ENCODE assay signal across 8 mouse cellular contexts in genomic region chr2:118972687-118973376, GRCm38 (mm10). TPM values are rescaled to one million over a fixed set of nuclear protein-coding genes. Genes with fewer than 3 reads are reported as not detected.
DNase-seq lines count a peak whose midpoint lies in the region; ATAC-seq and TF ChIP-seq lines count a peak whose summit lies in the region.

No protein-coding gene starts in this region.

- H3K4me3 ChIP-seq in G1E (ENCODE audit: low read depth, low read length) = peak overlapping the region; percentile 74
- H3K4me3 ChIP-seq in forebrain, embryonic 15.5 days = peak overlapping the region; percentile 43
- peak overlapping the region; percentile 26 for H3K4me3 ChIP-seq in neural tube, embryonic 14.5 days (ENCODE audit: low read depth, low read length)
- H3K4me3 ChIP-seq in testis, adult 2 months (ENCODE audit: control insufficient read depth, low read depth, low read length) = peak overlapping the region; percentile 66

- peaks cover 58% of the 10 kb centered on the region for H3K4me1 ChIP-seq in G1E (ENCODE audit: insufficient read depth, low read depth, low read length)
- peaks cover 18% of the 10 kb centered on the region for H3K4me1 ChIP-seq in forebrain, embryonic 15.5 days
- 0 out of 2 replicates have a peak, but pooled peaks cover 4% of the 10 kb centered on the region for H3K4me1 ChIP-seq in neural tube, embryonic 14.5 days (ENCODE audit: control insufficient read depth, insufficient read depth, low read length)
- H3K4me1 ChIP-seq in testis, adult 2 months (ENCODE audit: control insufficient read depth, insufficient read depth, low read length) = peaks cover 14% of the 10 kb centered on the region

- no peaks in the 10 kb centered on the region for H3K36me3 ChIP-seq in G1E (replicated peaks)
- no peaks in the 10 kb centered on the region for H3K36me3 ChIP-seq in forebrain, embryonic 15.5 days
- no peaks in the 10 kb centered on the region for H3K36me3 ChIP-seq in neural tube, embryonic 14.5 days (ENCODE audit: control insufficient read depth, insufficient read depth, low read length)
- no peaks in the 10 kb centered on the region for H3K36me3 ChIP-seq in testis, adult 2 months (ENCODE audit: control insufficient read depth, insufficient read depth, low read length)

- peak overlapping the region; percentile 91 for H3K4me2 ChIP-seq in forebrain, embryonic 15.5 days (replicated peaks)
- peak overlapping the region; percentile 67 for H3K4me2 ChIP-seq in neural tube, embryonic 14.5 days (ENCODE audit: low read depth, low read length)

- DNase-seq in G1E (ENCODE audit: low spot score) = peak; percentile 77
- DNase-seq in cerebellum, adult 11-12 months = peak; percentile 80
- DNase-seq in heart, postnatal 25 days (ENCODE audit: low spot score) = peak; percentile 73
- DNase-seq in layer of hippocampus, adult 18-20 months (ENCODE audit: low spot score in 2 of 2) = peak; percentile 76 to 90
- peak; percentile 82 to 83 for DNase-seq in lung, adult 18-20 months

- H3K27ac ChIP-seq in forebrain, embryonic 15.5 days (replicated peaks) = no peak overlapping the region
- H3K27ac ChIP-seq in neural tube, embryonic 14.5 days (ENCODE audit: low read depth, low read length) = no peak overlapping the region
- H3K27ac ChIP-seq in testis, adult 2 months (ENCODE audit: control insufficient read depth, insufficient read depth, low read depth, low read length) = no peak overlapping the region

- H3K9ac ChIP-seq in forebrain, embryonic 15.5 days (replicated peaks) = peak overlapping the region; percentile 55
- peak overlapping the region; percentile 46; the same call in 1 of the 2 replicates for H3K9ac ChIP-seq in neural tube, embryonic 14.5 days (replicated peaks; ENCODE audit: low read depth, low read length)

- intact Hi-C loops in heart, postnatal 25 days (cut with DNase I) = loop anchor here (2.0 to 10.0 kb wide), 3 partner anchors 70 to 338 kb away; no protein-coding TSS in a partner anchor

- no peak for TF ChIP-seq POLR2A in testis, adult 2 months (IDR thresholded peaks at IDR 0.05; ENCODE audit: control insufficient read depth, low read depth, low read length)

- WGBS in forebrain, embryonic 15.5 days = 1% methylated on average over 33 of the region's 33 CpGs
- WGBS in neural tube, embryonic 14.5 days = 2% methylated on average over 33 of the region's 33 CpGs

- peak; percentile 62 for TF ChIP-seq CTCF in G1E (IDR thresholded peaks at IDR 0.05; ENCODE audit: low read depth, low read length)
- peak; percentile 88 for TF ChIP-seq CTCF in testis, adult 2 months (IDR thresholded peaks at IDR 0.05; ENCODE audit: control insufficient read depth, insufficient read depth, insufficient replicate concordance, low read depth, low read length)

- H3K9me3 ChIP-seq in G1E (replicated peaks) = no peaks in the 10 kb centered on the region
- no peaks in the 10 kb centered on the region for H3K9me3 ChIP-seq in forebrain, embryonic 15.5 days
- no peaks in the 10 kb centered on the region for H3K9me3 ChIP-seq in neural tube, embryonic 14.5 days (ENCODE audit: control insufficient read depth, low read length)

- peak; percentile 71 for ATAC-seq in G1E (ENCODE audit: extremely low read depth, insufficient number of reproducible peaks, low FRiP score, poor library complexity, severe bottlenecking)
- peak; percentile 76 for ATAC-seq in forebrain, embryonic 15.5 days (replicated peaks)
- peak; percentile 75; the same call in 1 of the 2 replicates for ATAC-seq in neural tube, embryonic 14.5 days (ENCODE audit: low read depth)

- no peaks in the 10 kb centered on the region for H3K27me3 ChIP-seq in G1E (ENCODE audit: insufficient read depth, low read length)
- H3K27me3 ChIP-seq in forebrain, embryonic 15.5 days = peaks cover 33% of the 10 kb centered on the region
- peaks cover 12% of the 10 kb centered on the region for H3K27me3 ChIP-seq in neural tube, embryonic 14.5 days (ENCODE audit: control insufficient read depth, insufficient read depth, low read length)
- no peaks in the 10 kb centered on the region for H3K27me3 ChIP-seq in testis, adult 2 months (ENCODE audit: control insufficient read depth, insufficient read depth, low read length)

RNA-seq across cellular contexts. Expression of gene Chst14, which starts 46.5 kb away (rescaled TPM):
- 2.5 and 4.3 TPM in 2 replicates for total RNA-seq in G1E (2014; fragmentation: Nextera tagmentation)
- total RNA-seq in G1E (2017) = 1.2 and 1.3 TPM in 2 replicates
- polyA plus RNA-seq in G1E (2012) = 4.9 and 7.0 TPM in 2 replicates
- polyA plus RNA-seq in forebrain, embryonic 15.5 days (2015; fragmentation: Nextera tagmentation; extraction: Ambion mirVana) = 6.0 and 6.6 TPM in 2 replicates
- 1 to 10 TPM; 9.3 to 9.8 TPM for total RNA-seq in heart, postnatal 25 days (2021)
- 1 to 10 TPM; 3.2 to 3.3 TPM for total RNA-seq in layer of hippocampus, adult 18-20 months (2021)
- polyA plus RNA-seq in neural tube, embryonic 14.5 days (2014; fragmentation: Nextera tagmentation; extraction: Ambion mirVana) = 3.5 and 8.5 TPM in 2 replicates
- 1.0 and 1.3 TPM in 2 replicates for polyA plus RNA-seq in testis, adult 2 months (2012; rRNA removed)

RNA-seq across cellular contexts. Expression of gene Ccdc32, which starts 56.4 kb away (rescaled TPM):
- total RNA-seq in G1E (2014; fragmentation: Nextera tagmentation) = 18.5 and 27.3 TPM in 2 replicates
- total RNA-seq in G1E (2017) = 28.1 and 33.0 TPM in 2 replicates
- polyA plus RNA-seq in G1E (2012) = 13.7 and 20.1 TPM in 2 replicates
- 38.3 and 43.3 TPM in 2 replicates for polyA plus RNA-seq in forebrain, embryonic 15.5 days (2015; fragmentation: Nextera tagmentation; extraction: Ambion mirVana)
- 10 to 100 TPM; 10.0 to 13.0 TPM for total RNA-seq in heart, postnatal 25 days (2021)
- 10 to 100 TPM; 55.6 to 56.3 TPM for total RNA-seq in layer of hippocampus, adult 18-20 months (2021)
- polyA plus RNA-seq in neural tube, embryonic 14.5 days (2014; fragmentation: Nextera tagmentation; extraction: Ambion mirVana) = 36.3 and 38.5 TPM in 2 replicates
- 3.2 and 3.3 TPM in 2 replicates for polyA plus RNA-seq in testis, adult 2 months (2012; rRNA removed)
